Mouse (Mus musculus) lung, postnatal 0 days (tissue): ENCODE data around the gene Reps1. TPM values are rescaled to one million over a fixed set of nuclear protein-coding genes. Genes with fewer than 3 reads are reported as not detected.

Experiments
- ATAC-seq: fragments of 200-750 bp; cut with Nextera tagmentation; 2 replicates; pipeline ENCODE4 v1.8.0; 2017; ENCODE audit warnings: moderate library complexity
- DNase-seq: peaks from one replicate; pipeline ENCODE4 v3.0.0-alpha.2; 2016; ENCODE audit warnings: low spot score
- H3K27ac ChIP-seq: fragments of 300-500 bp; sonication (generic); 2 replicates; pipeline ENCODE4 v1.5.1; 2014; ENCODE audit warnings: antibody characterized with exemption, mild to moderate bottlenecking, low read length, mixed read lengths
- H3K27me3 ChIP-seq: fragments of 300-500 bp; sonication (generic); replicated peaks from 2 replicates; pipeline ENCODE4 v1.6.1; 2014; ENCODE audit warnings: low read length, mixed read lengths; ENCODE audit not compliant: insufficient read depth
- H3K36me3 ChIP-seq: fragments of 300-500 bp; sonication (generic); 2 replicates; pipeline ENCODE4 v1.6.1; 2014; ENCODE audit warnings: low read length, mixed read lengths; ENCODE audit not compliant: insufficient read depth
- H3K4me1 ChIP-seq: fragments of 300-500 bp; sonication (generic); 2 replicates; pipeline ENCODE4 v1.6.1; 2014; ENCODE audit warnings: antibody characterized with exemption, low read depth, low read length, mixed read lengths; ENCODE audit not compliant: insufficient read depth
- H3K4me2 ChIP-seq: fragments of 300-500 bp; sonication (generic); replicated peaks from 2 replicates; pipeline ENCODE4 v1.6.1; 2014; ENCODE audit warnings: low read depth, mild to moderate bottlenecking, low read length, moderate library complexity, mixed read lengths
- H3K4me3 ChIP-seq: fragments of 300-500 bp; sonication (generic); 2 replicates; pipeline ENCODE4 v1.5.1; 2014; ENCODE audit warnings: low read depth, low read length
- H3K9ac ChIP-seq: fragments of 300-500 bp; sonication (generic); replicated peaks from 2 replicates; pipeline ENCODE4 v1.6.1; 2014; ENCODE audit warnings: low read depth, mild to moderate bottlenecking
- H3K9me3 ChIP-seq: fragments of 300-500 bp; sonication (generic); 2 replicates; pipeline ENCODE4 v1.6.1; 2016; ENCODE audit warnings: low read length, mixed read lengths
- CTCF ChIP-seq: IDR thresholded peaks from 2 replicates; pipeline ENCODE4 v1.5.1; 2016; ENCODE audit warnings: antibody characterized with exemption, mild to moderate bottlenecking
- EP300 ChIP-seq: IDR thresholded peaks from 2 replicates; pipeline ENCODE4 v1.6.1; 2016; ENCODE audit warnings: antibody characterized with exemption, mild to moderate bottlenecking, control low read depth
- WGBS: fragments of 180-500 bp; shearing (Covaris S2); extraction: QIAGEN DNeasy Blood & Tissue Kit; methylation state at CpG from one replicate; pipeline ENCODE4 v1.1.7; 2014; 5-methylcytosine and 5-hydroxymethylcytosine counted together
- polyA plus RNA-seq: library from polyadenylated mRNA; unstranded; fragments of >200 nt; fragmentation: Nextera tagmentation; extraction: Ambion mirVana; gene quantifications from 2 replicates; pipeline ENCODE4 v1.2.1, GENCODE M21; 2015

The Reps1 gene
- polyA plus RNA-seq, result 10.7 and 10.8 TPM in 2 replicates

DNA sequence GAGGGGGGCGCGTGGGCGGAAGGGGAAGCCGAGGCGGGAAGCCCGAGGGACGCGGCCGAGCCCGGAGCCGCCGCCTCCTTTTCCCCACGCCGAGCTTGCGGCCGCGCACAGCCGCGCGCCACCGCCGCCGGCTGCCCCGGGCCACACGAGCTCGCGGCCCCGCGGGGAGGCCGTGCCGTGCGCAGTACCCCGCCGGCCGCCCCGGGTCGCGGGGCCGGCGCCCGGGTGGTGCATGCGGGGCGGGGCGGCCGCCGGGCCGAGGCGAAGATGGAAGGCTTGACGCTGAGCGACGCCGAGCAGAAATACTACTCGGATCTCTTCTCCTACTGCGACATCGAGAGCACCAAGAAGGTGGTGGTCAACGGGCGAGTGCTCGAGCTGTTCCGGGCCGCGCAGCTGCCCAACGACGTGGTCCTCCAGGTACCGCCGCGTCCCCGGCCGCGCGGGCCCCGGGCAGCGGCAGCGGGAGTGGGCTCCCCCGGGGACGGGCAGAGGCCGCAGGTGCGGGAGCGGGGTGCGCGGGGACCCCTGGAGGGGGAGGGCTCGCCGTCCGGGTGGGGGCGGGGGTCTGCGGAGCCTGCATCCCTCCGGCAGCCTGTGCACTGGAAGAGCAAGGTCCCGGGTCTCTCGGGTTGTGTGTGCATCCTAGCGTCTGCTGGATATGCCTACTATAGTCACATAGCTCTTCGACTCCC is at the start of gene Reps1:
Reps1 (plus strand) TSS at position 166 of the 695 bp plus-strand sequence.
- H3K36me3 ChIP-seq, result no peaks in the 10 kb centered on the region
- 1% methylated on average over 43 of the region's 90 CpGs for WGBS
- no peaks in the 10 kb centered on the region for H3K9me3 ChIP-seq
- H3K9ac ChIP-seq, result peak within 1 kb of the TSS; percentile 90
- H3K27ac ChIP-seq, result peak within 1 kb of the TSS; percentile 93
- H3K4me2 ChIP-seq, result peak within 1 kb of the TSS; percentile 97
- ATAC-seq (peak; percentile 78), DNase-seq (peak; percentile 51)
- H3K27me3 ChIP-seq, result no peaks in the 10 kb centered on the region
- TF ChIP-seq EP300 (no peak), CTCF (no peak)
- H3K4me3 ChIP-seq, result peak within 1 kb of the TSS; percentile 96
- peaks cover 17% of the 10 kb centered on the region; the same call in 1 of the 2 replicates for H3K4me1 ChIP-seq

DNA sequence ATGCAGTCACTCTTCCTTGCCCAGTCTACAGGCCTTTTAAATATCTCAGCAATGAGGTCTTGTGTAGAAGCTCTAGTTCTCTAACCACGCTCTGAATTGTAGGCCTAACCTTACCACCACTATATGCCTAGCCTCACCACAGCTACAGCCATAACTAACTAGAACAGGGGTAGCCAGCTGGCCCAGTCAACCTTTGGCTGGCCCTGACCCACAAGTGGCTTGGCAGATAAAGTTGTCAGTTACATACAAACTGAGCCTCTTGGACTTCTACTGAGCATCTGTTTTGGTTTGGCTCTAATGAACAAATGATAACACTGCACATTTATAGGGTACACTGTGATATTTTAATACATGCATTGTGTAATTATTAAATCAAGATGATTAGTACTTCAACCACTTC is 48.9 kb upstream of the Reps1 start:
- ATAC-seq (no peak), DNase-seq (no peak)
- Histone ChIP-seq H3K27me3 (no peaks in the 10 kb centered on the region), H3K4me1 (no peaks in the 10 kb centered on the region), H3K27ac (no peak overlapping the region), H3K9ac (no peak overlapping the region), H3K4me2 (no peak overlapping the region), H3K9me3 (no peaks in the 10 kb centered on the region), H3K4me3 (no peak overlapping the region), H3K36me3 (no peaks in the 10 kb centered on the region)
- WGBS, result 93% methylated on average over 1 of the region's 1 CpGs
- TF ChIP-seq EP300 (no peak), CTCF (no peak)

- WGBS, result 81% methylated on average over 3 of the region's 3 CpGs
- no peak for ATAC-seq
- Histone ChIP-seq H3K4me1 (no peaks in the 10 kb centered on the region), H3K27ac (no peak overlapping the region), H3K36me3 (no peaks in the 10 kb centered on the region), H3K4me2 (no peak overlapping the region), H3K27me3 (no peaks in the 10 kb centered on the region), H3K9ac (no peak overlapping the region), H3K9me3 (no peaks in the 10 kb centered on the region), H3K4me3 (no peak overlapping the region)
- TF ChIP-seq CTCF (no peak), EP300 (no peak)
- DNase-seq, result no peak
Observed at GRCm38 (mm10) chr10:18007243-18007642, 48.4 kb upstream of the Reps1 start.

GRCm38 (mm10) chr10:18008118-18008517 is 47.5 kb upstream of the Reps1 start:
- H3K27ac ChIP-seq, result no peak overlapping the region
- H3K4me1 ChIP-seq, result no peaks in the 10 kb centered on the region
- no peaks in the 10 kb centered on the region for H3K9me3 ChIP-seq
- no peak for ATAC-seq
- H3K4me2 ChIP-seq, result no peak overlapping the region
- H3K36me3 ChIP-seq, result no peaks in the 10 kb centered on the region
- H3K27me3 ChIP-seq, result no peaks in the 10 kb centered on the region
- TF ChIP-seq EP300 (no peak), CTCF (no peak)
- DNase-seq, result no peak
- no peak overlapping the region for H3K9ac ChIP-seq
- no peak overlapping the region for H3K4me3 ChIP-seq

DNA sequence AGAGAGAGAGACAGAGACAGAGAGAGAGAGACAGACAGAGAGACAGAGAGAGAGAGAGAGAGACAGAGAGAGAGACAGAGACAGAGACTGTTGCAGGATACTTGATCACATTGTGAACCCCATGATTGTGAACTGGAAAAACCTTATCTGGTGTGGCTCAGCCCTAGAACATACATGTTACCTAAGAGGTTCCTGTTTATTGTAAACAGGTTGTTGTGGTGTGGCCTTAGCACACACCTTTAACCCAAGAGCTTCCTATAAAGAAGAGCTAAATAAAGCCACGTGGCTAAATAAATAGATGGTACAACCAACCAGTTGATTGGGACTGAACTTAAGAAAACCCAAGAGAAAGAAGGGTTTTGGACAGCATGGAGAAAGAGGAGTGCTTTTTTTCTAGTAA is 45.9 kb upstream of the Reps1 start:
- TF ChIP-seq EP300, result no peak
- no peak overlapping the region for H3K27ac ChIP-seq
- no peaks in the 10 kb centered on the region for H3K9me3 ChIP-seq
- H3K9ac ChIP-seq, result no peak overlapping the region
- no peak for DNase-seq
- WGBS, result 76% methylated on average over 1 of the region's 1 CpGs
- 0 out of 2 replicates have a peak, but pooled peaks cover 6% of the 10 kb centered on the region for H3K36me3 ChIP-seq
- H3K4me3 ChIP-seq, result no peak overlapping the region
- no peaks in the 10 kb centered on the region for H3K4me1 ChIP-seq
- no peak overlapping the region for H3K4me2 ChIP-seq
- no peak for ATAC-seq
- no peaks in the 10 kb centered on the region for H3K27me3 ChIP-seq

GRCm38 (mm10) chr10:18011761-18012160 is 43.9 kb upstream of the Reps1 start:
- ATAC-seq (no peak), DNase-seq (no peak)
- Histone ChIP-seq H3K27ac (no peak overlapping the region), H3K4me3 (no peak overlapping the region), H3K9me3 (no peaks in the 10 kb centered on the region), H3K36me3 (0 out of 2 replicates have a peak, but pooled peaks cover 6% of the 10 kb centered on the region), H3K4me1 (no peaks in the 10 kb centered on the region), H3K4me2 (no peak overlapping the region), H3K9ac (no peak overlapping the region), H3K27me3 (no peaks in the 10 kb centered on the region)
- 50% methylated on average over 5 of the region's 5 CpGs for WGBS
- no peak for TF ChIP-seq CTCF
- TF ChIP-seq EP300, result no peak
